Mouse (Mus musculus) stomach, postnatal 0 days (tissue): ENCODE data around the gene Mgrn1.

Source experiments
- CTCF ChIP-seq: IDR thresholded peaks from 2 replicates; pipeline ENCODE4 v1.5.1; 2016; ENCODE audit warnings: antibody characterized with exemption, low read depth, mild to moderate bottlenecking, moderate library complexity
- EP300 ChIP-seq: optimal IDR thresholded peaks from 2 replicates; pipeline ENCODE3; 2016; ENCODE audit warnings: antibody characterized with exemption

DNA sequence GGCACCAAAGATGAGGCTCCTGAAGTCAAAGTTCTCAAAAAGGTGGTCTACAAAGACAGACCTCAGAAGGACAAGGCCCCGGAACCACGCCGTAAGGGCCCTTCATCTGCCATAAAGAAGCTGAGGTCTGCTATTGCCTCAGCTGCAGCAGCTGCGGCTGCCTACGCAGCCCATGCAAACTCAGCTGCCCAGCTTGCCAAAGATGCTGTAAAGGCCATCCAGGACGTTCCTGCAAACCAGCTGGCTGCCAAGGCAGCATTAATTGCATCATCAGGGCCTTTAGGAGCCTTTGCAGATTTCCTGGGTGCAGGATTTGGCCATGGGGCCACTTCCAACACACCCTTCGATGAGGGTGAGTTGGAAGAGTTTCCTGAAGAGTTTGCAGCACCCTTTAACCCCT lies 35.7 kb upstream of the Mgrn1 start:
- no peak for TF ChIP-seq EP300
- TF ChIP-seq CTCF = no peak
